Mouse (Mus musculus) cerebellum, postnatal 14 days (tissue): ENCODE results near the gene Kat7.

Source experiments
- DNase-seq, 2 experiments: peaks; one replicate each; pipeline ENCODE4 v3.0.0; 2021; ENCODE audit warnings: mixed read lengths in 2 of 2

The Kat7 gene

DNA sequence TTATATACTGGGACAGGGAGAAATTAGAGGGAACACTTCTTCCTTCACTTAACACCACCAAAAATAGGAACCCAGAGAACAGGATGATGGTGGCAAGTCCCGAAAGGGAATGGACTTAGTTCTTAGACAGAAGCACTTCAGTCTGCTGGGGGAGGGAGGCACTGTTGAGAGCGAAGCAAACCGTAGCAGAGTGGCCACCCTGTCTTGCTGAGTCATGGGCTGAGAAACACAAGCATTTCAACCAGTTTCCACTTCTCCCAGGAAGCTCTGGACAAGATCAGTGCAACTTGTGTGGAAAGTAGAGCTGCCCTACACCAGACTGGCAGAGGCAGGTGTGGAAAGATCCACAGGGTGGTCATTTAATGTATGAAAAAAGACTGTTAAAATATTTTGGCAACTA, 35.4 kb downstream of the Kat7 start:
- no peak for DNase-seq

DNA sequence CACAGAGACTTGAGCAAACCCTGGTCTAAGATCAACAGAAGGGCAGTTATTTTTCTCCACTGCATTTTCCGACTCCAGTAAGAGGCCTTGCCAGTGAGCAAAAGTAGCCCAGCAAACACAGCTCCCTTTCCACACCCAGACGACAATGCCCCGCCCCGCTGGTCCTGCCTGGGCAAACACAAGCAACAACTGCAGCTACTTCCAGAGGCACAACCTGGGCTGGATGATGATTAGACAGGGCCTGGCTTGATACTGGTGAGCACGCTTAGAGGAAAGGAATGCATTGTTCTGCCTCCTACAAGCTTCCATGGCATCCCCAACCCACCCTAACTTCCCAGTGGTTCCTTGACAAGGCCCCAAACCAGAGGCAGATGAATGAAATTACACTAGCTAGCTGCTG, 36.4 kb downstream of the Kat7 start:
- DNase-seq = no peak

DNA sequence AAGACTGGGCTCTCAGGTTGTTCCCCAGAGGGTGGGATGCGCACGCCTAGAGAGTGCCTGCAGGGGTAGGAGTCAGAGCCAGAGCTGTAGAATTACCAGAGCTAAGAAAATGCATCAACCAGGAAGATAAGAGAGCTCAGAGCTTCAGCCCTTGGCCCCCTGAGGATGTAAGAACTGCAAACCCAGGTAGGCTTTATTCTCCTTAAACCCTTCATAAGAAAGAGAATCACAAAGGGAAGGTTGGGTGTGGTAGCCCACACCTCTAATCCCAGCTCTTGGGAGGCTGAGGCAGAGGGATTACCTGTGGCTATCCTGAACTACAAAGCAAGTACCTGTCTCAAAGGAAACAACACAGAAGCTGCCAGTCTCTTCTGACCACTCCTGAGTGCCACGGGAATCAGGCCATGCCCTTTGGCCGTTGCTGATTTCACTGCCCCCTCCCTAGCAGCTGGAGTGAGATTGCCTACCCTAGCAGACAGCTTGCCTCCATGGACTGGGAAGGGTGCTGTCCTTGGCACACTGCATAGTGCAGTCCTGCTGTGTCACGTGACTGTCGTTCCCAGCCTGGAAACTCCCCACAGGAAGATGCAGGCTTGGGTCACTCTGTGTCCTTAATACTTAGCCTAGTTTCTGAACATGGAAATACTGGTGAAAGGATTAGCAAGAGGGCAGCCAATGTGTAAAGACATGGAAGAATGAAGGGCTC, 43.4 kb downstream of the Kat7 start:
- DNase-seq = no peak

DNA sequence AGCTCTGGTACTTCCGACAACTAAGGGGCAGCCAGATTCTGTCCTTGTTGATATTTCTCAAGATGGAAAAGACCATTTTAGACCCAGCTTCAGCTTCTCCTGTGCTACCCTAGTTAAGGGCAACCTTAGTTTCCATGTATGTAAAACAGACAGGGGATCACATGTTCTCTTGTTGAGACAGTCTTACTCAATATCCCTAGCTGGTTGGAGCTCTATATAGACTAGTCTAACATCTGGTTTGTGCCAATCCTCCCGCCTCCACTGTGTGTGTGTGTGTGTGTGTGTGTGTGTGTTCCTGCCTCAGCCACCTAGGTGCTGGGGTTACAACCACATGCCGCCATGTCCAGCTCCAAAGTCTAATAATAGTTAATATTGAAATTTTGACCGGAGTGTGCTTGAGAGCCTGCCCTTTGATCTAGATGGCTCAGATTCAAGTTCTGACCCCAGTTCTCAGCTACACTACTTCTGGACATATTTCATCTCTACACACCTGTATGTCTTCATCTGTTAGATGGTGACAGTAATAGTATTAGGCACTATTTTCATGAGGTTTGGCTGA, 45.5 kb downstream of the Kat7 start:
- no peak for DNase-seq

DNA sequence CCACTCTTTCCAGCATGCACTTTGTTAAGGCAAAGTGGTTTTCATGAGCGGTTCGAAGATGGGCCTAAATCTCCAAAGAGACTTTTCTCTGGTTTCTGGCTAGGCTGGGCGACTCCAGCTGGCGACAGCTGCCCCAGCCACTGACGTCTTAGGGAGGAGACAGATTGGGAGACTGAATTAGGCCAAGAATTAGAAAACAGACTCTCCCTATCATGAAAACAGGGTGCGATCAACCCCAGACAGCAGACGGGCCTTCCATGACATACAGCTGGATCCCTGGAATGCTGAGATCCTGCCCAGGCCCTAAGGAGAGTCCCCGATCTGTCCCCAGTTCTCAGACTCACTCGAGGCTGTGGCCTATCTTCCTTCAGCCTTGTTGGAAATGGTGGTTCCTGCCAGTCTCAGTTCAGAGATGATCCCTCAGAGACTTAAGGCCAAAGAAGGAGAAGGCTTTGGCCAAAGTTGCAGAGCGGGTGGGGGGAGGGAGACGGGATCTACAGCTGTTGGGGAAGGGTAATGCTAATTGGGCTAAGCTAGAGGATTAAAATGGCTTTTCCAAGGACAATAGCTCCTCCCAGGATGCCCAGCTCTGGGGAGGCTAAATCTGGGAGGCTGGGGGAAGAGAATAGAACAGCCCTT, 46.1 kb downstream of the Kat7 start:
- DNase-seq = no peak

DNA sequence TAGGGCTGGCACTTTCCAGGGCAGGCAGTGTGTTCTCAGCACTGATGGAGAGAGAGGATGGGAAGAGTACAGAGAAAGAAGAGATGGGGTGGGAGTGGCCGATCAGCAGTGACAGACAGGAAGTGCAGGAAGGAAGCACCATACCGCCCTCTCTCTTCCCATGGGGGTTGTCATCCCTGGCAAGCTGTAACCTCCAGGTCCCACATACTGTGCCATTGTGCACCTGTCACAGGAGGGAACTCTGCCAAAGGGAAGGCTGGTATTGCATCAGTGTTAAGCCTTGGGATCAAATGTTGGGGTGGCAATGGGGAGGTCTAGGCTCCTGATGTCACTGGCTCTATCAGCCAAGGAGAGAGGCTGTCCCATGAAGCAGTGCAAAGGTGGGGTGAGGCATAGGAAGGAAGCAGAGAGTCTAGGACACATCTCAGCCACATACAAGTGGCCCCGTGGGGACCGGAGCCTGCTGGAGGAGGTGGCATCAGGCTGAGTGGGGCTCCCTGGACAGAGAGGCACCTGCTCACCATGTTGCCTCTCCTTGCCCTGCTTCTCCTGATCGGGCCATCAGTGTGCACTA, 48.8 kb downstream of the Kat7 start, which contains the start of gene Tac4:
TSS of gene Tac4 (plus strand) at position 352 of the 574 bp plus-strand sequence.
- peak in 1 of 2 experiments; percentile 20 for DNase-seq

DNA sequence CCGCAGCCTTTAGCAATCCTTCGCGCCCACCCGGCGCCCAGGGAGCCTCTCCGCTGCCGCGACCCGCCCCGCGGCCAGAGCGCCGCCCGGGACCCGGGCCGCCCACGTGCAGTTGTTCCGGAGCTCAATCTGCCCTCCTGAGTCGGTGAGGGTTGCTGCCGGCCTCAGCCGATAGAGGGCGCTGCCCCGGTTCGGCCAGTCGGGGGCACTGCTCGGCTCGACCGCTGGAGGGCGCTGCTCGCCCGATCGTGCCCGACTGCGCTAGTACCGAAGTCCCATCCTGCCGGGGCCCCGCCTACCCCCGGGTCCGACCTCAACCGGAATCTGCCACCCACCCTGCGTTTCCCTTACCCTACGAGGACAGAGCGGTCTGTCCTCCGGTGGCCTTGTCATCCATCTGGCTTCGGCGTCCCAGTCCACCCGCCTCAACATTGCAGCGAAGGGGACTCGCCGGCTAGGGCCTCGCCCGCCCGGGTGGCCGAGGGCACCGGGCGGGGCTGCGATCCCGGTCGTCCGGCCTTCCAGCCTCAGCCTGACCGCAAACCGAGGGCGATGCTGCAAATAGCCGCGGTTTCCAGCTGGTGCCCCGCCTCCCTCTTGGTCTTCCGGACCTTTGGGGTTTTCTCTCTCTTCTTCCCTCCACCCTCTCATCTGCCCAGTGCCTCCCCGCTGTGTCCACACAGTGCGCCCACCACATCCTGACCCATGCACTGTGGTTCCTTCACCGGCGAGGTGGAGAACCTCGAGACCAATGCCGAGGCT, 50.8 kb downstream of the Kat7 start:
- peak; percentile 94 to 95 for DNase-seq

DNA sequence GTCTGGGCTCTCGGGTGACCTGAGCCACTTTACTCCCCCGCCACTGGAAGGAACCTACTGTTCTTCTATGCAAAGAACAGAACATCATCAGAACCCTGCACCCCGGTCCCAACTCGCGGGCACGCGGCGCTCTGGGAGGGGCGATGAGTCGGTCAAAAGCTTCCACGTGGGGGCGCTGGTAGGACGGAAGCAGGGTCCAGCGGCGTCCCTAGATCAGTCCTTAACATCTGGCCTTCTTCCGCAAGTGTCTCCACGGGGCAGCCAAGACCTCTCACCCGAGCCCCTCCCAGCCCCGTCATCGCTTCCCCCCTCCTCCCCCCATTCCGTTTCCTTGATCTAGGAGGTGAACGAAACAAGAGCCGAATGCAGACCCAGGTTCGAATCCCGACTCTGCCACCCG, 51.6 kb downstream of the Kat7 start:
- DNase-seq = peak; percentile 72 to 89

DNA sequence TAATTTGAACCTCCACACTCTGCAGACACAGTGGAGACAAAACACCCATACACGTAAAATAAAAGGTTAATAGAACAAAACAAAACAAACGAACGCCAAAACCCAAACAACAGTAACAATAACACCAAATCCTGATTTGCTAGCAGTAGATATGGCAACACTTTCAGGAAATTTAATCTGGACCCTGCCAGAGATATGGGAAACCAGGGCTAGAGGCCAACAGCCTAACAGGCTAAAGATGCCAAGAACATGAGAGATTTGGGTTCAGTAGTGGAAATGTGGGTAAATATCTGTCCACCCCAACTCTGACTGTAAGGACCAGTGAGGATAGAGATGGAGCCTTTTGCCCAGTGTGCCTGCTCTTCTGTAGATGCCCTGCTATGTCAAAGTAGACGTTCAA, 52.1 kb downstream of the Kat7 start:
- DNase-seq = no peak

DNA sequence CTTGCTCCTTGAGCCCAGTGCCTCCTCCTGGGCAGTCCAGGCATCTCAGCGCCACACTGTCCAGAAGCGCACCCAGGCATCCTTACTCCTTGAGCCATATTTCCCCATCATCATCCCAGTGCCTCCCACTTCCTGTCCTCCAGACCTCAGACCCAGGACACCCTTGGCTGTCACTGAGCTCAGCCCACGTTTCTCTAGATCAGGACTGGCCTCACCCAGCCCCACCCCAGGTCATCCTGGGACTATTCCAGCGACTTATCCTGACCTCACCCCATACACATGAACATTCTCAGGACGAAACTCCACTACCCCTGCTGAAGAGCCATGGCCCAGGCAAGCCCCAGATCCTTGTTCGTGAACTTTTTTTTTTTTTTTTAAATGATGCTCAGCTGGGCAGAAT, 54.3 kb downstream of the Kat7 start:
- DNase-seq = no peak

DNA sequence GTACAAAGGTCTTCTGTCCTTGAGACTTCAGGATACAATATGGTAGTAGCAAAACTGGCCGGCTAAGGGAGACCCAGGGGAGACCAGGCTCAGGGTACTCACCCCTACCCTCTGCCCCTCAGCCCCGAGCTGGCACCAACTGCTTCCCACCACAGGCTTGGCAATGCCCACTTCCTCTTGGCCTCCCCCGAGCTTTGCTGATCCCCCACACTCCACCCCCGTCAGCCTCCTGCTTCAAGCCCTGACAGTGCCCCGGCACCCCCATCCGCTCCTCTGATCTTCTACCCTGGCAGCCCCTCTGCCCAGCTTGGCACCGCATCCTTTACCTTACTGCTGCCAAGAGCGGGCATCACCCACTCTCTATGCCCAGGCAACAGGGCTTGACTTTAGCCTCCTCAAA, 55.9 kb downstream of the Kat7 start:
- DNase-seq = peak; percentile 48 to 62

DNA sequence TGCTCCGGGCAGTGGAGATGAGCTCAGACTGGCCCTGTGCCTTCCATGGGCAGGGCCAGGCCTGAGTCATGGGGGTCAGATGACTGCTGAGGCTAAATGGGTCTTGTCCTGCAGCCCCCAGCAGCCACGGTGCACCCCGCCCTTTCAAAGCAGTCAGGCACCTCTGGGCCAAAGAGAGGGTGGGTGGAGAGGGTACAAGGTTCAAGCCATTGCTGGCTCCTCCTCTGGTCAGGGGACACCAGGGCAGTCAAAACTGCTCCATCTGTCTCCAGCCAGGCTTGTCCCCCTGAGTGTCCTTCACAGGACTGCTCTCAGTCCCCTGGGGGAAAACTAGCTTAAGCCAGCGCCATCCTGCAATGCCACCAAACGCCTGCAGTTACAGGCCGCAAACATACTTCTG, 57.9 kb downstream of the Kat7 start:
- no peak for DNase-seq

DNA sequence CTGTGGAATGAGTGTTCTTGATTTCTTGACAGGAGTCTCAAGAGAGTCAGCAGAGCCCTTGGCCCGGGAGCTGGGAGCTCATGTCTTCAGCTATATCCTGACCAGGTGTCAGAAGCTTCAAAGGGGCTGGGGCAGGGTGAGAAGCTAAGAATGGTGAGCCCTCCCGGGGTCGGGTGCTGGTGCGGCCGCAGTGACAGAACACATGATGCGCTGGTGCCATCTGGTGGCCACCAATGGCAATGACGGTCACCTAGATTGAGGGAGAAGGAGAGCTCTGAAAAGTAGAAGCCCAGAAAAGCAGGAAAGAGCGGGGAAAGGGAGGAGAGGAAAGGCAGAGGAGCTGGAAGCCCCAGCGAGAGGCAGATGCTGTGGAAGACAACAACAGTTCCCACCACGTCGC, 58.8 kb downstream of the Kat7 start:
- DNase-seq = peak; percentile 90

DNA sequence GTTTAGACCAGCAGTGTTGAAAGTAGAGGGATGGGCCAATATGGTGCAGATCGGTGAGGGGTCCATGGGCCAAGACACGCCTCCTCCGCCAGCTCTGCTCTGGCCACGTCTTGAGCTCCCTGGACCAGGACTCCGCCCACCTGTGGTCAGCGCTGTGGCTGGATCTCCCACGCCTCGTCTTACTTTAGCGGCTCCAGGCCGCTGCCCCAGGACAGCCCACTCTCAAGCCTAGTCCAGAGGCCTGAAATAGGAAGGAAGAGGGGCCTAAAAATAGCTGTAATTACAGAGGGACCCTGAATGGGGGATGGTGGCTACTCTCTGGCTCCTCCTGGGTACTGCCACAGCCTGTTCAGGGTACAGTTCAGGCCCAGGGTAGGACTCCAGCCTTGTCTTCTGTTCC, 59.9 kb downstream of the Kat7 start:
- DNase-seq = no peak

DNA sequence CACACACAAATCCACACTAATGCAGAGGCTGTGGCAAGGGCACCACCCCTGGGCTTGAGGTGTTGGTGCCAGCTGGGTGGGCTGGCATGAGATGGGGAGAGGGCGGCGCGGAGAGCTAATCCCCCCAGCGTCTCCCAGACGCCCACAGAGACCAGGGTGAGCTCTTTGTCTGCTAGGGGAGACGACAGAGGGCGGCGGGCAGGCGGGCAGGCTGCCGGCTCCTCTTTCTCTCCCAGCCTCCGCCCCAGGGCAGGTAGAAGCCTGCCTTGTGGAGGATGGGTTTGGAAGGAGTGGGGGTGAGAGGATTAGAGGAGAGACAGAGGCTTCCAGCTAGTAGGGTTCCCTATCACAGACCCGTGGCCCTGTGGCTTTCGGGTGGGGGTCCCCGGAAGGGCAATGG, 63.0 kb downstream of the Kat7 start:
- DNase-seq = no peak

DNA sequence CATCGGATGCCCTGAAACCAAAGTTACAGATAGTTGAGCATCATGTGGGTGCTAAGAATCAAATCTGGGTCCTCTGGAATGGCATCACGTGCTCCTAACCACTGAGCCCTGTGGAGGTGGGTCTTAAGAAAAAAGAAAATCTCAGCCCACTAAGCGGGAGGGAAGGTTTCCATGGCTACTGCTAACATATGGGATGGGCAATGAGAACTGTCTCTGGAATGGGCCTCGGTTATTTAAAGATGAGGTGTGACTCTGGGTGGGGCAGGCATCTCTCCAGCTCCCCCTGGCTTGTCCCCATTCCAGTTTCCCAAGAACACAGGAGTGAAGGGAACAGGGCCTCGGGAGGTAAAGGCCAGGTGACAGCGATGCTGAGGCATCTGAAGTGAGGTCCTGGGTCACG, 64.6 kb downstream of the Kat7 start:
- DNase-seq = no peak

DNA sequence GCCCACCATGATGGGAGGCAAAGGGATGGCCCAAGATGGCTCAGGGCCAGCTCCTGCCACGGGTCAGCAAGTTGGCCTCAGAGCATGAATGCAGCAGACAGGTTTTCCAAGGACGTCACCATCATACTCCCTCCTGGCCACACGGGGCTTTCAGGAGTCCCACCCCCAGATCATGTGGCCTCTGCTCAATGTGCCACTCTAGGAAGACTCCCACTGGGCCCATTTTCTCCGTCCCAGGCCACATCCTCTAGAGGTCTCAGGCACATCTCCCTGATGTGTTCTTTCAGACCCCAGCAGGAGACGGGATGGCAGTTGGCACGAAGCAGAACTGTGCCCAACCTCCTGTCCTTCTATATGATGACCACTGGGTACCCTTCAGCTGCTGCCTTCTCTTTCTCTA, 67.4 kb downstream of the Kat7 start:
- no peak for DNase-seq

DNA sequence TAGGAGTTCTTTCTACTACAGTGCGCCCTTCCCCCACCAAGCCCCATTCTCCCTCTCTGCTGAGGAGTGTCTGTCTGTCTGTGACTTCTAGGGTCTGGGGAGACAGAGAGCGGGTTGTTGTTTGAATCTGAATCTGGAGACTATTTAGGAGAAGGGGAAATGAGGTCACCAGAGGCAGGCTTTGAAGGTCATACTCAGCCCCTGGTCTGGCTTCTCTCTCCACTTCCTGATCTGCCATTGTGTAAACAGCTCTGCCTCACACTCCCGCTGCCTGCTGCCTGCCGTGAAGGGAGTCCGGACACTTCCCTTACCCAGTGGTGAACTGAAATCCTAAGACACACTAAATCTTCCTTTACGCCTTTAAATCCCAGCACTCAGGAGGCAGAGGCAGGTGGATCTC, 71.6 kb downstream of the Kat7 start:
- DNase-seq = no peak

DNA sequence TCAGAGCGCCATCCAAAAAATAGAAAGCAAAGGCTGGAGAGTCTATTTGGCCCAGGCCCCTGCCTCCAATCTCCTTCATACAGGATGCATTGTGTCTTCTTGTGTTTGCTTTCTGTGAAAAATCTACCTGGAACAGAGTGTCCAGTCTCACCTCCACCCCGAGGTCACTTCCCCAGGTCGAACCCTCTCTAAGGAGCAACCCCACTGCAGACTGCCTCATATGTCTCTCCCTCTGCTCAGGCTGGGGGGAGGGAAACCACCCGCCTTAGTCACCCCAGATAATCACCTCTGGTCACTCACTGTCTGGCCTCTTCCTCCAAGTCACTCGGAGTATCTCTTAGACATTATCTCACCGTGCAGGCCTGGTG, 77.7 kb downstream of the Kat7 start:
- DNase-seq = no peak

DNA sequence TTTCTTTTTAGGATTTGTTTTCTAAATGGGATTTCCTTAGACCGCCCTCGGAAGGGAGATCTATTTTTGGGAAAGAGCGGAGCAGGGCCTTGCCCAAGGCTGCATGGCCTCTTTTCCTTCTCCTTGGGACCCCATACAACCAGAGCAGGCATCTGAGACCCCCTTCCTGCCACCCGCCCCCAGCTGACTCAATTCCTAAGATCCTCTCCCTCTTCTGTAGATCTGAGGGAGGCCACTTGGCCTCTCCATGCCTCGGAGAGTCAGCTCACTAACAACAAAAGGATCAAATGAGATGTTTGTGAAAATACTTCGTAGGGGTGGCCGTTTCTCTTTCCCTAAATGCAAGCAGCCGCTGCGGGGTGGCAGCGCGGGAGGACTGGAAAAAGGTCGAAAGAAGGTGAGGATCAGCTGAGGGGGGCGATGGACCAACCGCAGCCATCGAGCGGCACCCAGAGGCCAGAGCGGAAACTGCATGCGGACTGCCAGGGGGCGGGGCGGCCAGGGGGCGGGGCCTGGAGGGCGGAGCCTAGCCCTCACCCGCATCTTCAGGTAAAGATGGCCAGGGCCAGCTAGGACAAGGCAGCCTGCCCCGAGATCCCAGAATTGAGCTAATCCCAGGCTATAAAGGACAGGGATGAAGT, 78.2 kb downstream of the Kat7 start:
- peak; percentile 92 to 94 for DNase-seq

DNA sequence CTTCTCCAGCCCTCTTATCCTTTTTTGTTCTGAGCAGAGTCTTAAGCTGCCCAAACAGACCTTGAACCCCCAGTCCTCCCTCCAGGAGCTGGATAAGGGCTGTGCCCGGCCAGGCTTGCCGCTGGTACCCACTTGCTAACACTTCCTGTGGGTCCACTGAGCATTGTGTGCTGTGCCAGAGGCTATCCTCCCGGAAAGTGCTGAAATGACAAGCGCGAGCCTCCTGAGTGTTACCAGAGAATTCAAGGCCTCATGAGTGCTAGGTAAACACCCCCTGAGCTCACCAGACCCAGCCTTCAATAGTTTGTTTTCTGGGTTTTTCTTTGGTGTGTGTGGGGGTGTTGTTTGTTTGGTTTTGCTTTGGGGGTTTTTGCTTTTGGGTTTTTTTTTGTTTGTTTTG, 82.6 kb downstream of the Kat7 start:
- DNase-seq = no peak

DNA sequence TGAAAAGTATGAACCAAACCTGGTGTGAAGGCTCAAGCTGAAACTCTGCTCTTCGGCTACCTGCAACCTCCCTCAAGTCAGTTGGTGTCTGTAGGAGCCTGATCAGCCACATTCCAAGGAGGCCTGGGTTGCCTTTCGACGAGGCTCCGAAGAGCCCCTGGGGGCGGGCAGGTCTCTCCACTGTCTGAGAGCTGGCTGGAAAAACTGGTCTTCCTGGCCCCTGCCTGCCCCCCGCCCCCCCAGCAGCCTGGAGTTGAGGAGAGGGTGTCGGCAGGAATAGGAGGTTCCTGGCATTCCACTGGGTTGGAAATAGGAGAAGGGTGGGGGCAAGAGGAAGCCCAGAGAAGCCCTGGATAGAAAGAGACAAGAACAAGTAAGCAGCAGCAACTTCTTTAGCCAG, 84.6 kb downstream of the Kat7 start:
- DNase-seq = no peak
